Mouse (Mus musculus) forebrain, postnatal 0 days (tissue): Measurements from ENCODE around the gene Tbc1d8b. TPM values are rescaled to one million over a fixed set of nuclear protein-coding genes. Genes with fewer than 3 reads are reported as not detected.

Experiments used
- ATAC-seq: fragments of 200-750 bp; cut with Nextera tagmentation; 2 replicates; pipeline ENCODE4 v1.8.0; 2017; ENCODE audit warnings: mild to moderate bottlenecking, moderate library complexity
- DNase-seq: peaks from one replicate; pipeline ENCODE4 v3.0.0-alpha.2; 2015
- H3K27ac ChIP-seq: fragments of 300-500 bp; sonication (generic); 2 replicates; pipeline ENCODE4 v1.5.1; 2014; ENCODE audit warnings: low read depth, mild to moderate bottlenecking, antibody characterized with exemption, low read length, moderate library complexity, mixed read lengths
- H3K27me3 ChIP-seq: fragments of 300-500 bp; sonication (generic); 2 replicates; pipeline ENCODE4 v1.6.1; 2014; ENCODE audit warnings: mild to moderate bottlenecking, low read length, mixed read lengths; ENCODE audit not compliant: insufficient read depth
- H3K36me3 ChIP-seq: fragments of 300-500 bp; sonication (generic); 2 replicates; pipeline ENCODE4 v1.6.1; 2014; ENCODE audit warnings: mild to moderate bottlenecking, moderate library complexity; ENCODE audit not compliant: insufficient read depth
- H3K4me1 ChIP-seq: fragments of 300-500 bp; sonication (generic); 2 replicates; pipeline ENCODE4 v1.6.1; 2014; ENCODE audit warnings: antibody characterized with exemption; ENCODE audit not compliant: insufficient read depth
- H3K4me2 ChIP-seq: fragments of 300-500 bp; sonication (generic); 2 replicates; pipeline ENCODE4 v1.6.1; 2014; ENCODE audit warnings: low read depth, mild to moderate bottlenecking, moderate library complexity
- H3K4me3 ChIP-seq: fragments of 300-500 bp; sonication (generic); 2 replicates; pipeline ENCODE4 v1.5.1; 2014; ENCODE audit warnings: low read depth, low read length, mixed read lengths
- H3K9ac ChIP-seq: fragments of 300-500 bp; sonication (generic); 2 replicates; pipeline ENCODE4 v1.6.1; 2014; ENCODE audit warnings: mild to moderate bottlenecking
- H3K9me3 ChIP-seq: fragments of 300-500 bp; sonication (generic); 2 replicates; pipeline ENCODE4 v1.6.1; 2016; ENCODE audit warnings: low read length
- CTCF ChIP-seq: sonication (generic); IDR thresholded peaks from 2 replicates; pipeline ENCODE4 v1.5.1; 2016; ENCODE audit warnings: antibody characterized with exemption, control low read depth, low read depth
- WGBS: fragments of 180-500 bp; shearing (Covaris S2); extraction: QIAGEN DNeasy Blood & Tissue Kit; methylation state at CpG from one replicate; pipeline ENCODE4 v1.1.7; 2014; 5-methylcytosine and 5-hydroxymethylcytosine counted together
- polyA plus RNA-seq: library from polyadenylated mRNA; unstranded; fragments of >200 nt; fragmentation: Nextera tagmentation; extraction: Ambion mirVana; gene quantifications from 2 replicates; pipeline ENCODE4 v1.2.1, GENCODE M21; 2015
- total RNA-seq: library from RNA; depleted of rRNA; stranded (reverse); fragments of >200 nt; gene quantifications from 2 replicates; pipeline ENCODE4 v1.2.3, GENCODE M21; 2014; rRNA removed

The Tbc1d8b gene
- total and polyA plus RNA-seq, 2 experiments from 2014 or later: 0.30 to 1.1 TPM

- Histone ChIP-seq H3K4me3 (no peak overlapping the region), H3K36me3 (no peaks in the 10 kb centered on the region), H3K9ac (no peak overlapping the region), H3K27ac (no peak overlapping the region), H3K4me1 (no peaks in the 10 kb centered on the region), H3K27me3 (no peaks in the 10 kb centered on the region), H3K9me3 (no peaks in the 10 kb centered on the region), H3K4me2 (no peak overlapping the region)
- no peak for DNase-seq
- WGBS: 61% methylated on average over 9 of the region's 9 CpGs
- TF ChIP-seq CTCF: no peak
- ATAC-seq: no peak
These were observed 113.1 kb downstream of the Tbc1d8b start for GRCm38 (mm10) chrX:139797875-139798274.

GRCm38 (mm10) chrX:139799953-139800352 lies 115.2 kb downstream of the Tbc1d8b start:
- no peak overlapping the region for H3K9ac ChIP-seq
- no peak for DNase-seq
- no peak overlapping the region for H3K4me2 ChIP-seq
- no peak for ATAC-seq
- no peaks in the 10 kb centered on the region for H3K36me3 ChIP-seq
- WGBS: 80% methylated on average over 3 of the region's 3 CpGs
- no peak for TF ChIP-seq CTCF
- H3K27me3 ChIP-seq: no peaks in the 10 kb centered on the region
- H3K9me3 ChIP-seq: no peaks in the 10 kb centered on the region
- no peaks in the 10 kb centered on the region for H3K4me1 ChIP-seq
- no peak overlapping the region for H3K4me3 ChIP-seq
- H3K27ac ChIP-seq: no peak overlapping the region

- ATAC-seq: no peak
- WGBS: 76% methylated on average over 8 of the region's 8 CpGs
These were observed 115.6 kb downstream of the Tbc1d8b start, which contains the start of gene Cldn2 for GRCm38 (mm10) chrX:139800406-139800878. TSS of gene Cldn2 (plus strand) at chrX:139800828.

More at GRCm38 (mm10) chrX:139800406-139800878, 115.6 kb downstream of the Tbc1d8b start, which contains the start of gene Cldn2:
- DNase-seq: no peak
- Histone ChIP-seq H3K9me3 (no peaks in the 10 kb centered on the region), H3K27me3 (no peaks in the 10 kb centered on the region), H3K4me3 (no peak within 1 kb of the TSS), H3K4me1 (no peaks in the 10 kb centered on the region), H3K36me3 (no peaks in the 10 kb centered on the region), H3K9ac (no peak within 1 kb of the TSS), H3K4me2 (no peak within 1 kb of the TSS), H3K27ac (no peak within 1 kb of the TSS)
- no peak for TF ChIP-seq CTCF

Other genes starting within 250 kb of the Tbc1d8b start
- gene D330045A20Rik, start 204.6 kb upstream of the Tbc1d8b start, total RNA-seq: 1.2 and 1.8 TPM in 2 replicates
- gene D330045A20Rik, start 204.6 kb upstream of the Tbc1d8b start, polyA plus RNA-seq: 0.74 and 1.3 TPM in 2 replicates
- gene Rnf128, start 121.7 kb upstream of the Tbc1d8b start, total RNA-seq: 5.2 and 7.2 TPM in 2 replicates
- gene Rnf128, start 121.7 kb upstream of the Tbc1d8b start, polyA plus RNA-seq: 4.9 and 6.6 TPM in 2 replicates
- not detected in 2 replicates for gene Gm15013, start 29.5 kb downstream of the Tbc1d8b start, total RNA-seq
- gene Gm15013, start 29.5 kb downstream of the Tbc1d8b start, polyA plus RNA-seq: not detected in 2 replicates
- not detected in 2 replicates for gene Ripply1, start 97.4 kb downstream of the Tbc1d8b start, total RNA-seq
- gene Ripply1, start 97.4 kb downstream of the Tbc1d8b start, polyA plus RNA-seq: not detected in 2 replicates
- 0.71 and 1.5 TPM in 2 replicates for gene Cldn2, start 115.8 kb downstream of the Tbc1d8b start, total RNA-seq
- 1.9 and 2.6 TPM in 2 replicates for gene Cldn2, start 115.8 kb downstream of the Tbc1d8b start, polyA plus RNA-seq
- gene Morc4, start 186.7 kb downstream of the Tbc1d8b start, total RNA-seq: 8.2 and 8.8 TPM in 2 replicates
- gene Morc4, start 186.7 kb downstream of the Tbc1d8b start, polyA plus RNA-seq: 2.1 and 2.2 TPM in 2 replicates